Mouse (Mus musculus): ENCODE measurements around the gene Notch2.

The Notch2 gene

DNA sequence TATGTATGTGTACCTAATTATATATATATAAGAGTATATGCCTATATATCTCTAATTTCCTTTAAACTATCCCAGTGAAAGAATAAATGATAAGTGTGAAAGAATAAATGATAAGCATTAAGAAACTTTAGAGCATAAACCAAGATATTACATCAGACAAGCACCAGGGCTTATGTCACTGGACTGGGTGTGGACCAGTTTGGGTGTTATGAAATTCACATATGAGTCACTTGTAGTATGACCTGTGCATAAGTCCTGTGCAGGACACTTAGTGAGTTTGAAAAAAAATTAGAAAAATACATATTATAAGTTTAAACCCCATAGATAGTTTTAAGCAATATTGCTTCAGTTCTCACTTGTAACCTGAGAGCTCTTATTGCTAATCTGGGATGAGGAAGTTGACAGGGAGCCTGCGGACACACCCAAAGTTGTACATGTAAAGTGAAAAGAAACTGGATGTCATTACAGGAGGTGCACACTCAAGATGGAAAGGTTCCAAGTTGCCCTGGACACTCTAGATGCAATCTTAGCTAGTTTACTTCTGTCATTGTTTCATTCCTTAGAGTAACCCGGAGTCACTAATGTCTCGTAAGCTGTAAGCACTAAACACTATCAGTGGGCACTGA, 19.3 kb upstream of the Notch2 start:
- DNase-seq (ENCODE audit: low read depth, low spot score): no peak

DNA sequence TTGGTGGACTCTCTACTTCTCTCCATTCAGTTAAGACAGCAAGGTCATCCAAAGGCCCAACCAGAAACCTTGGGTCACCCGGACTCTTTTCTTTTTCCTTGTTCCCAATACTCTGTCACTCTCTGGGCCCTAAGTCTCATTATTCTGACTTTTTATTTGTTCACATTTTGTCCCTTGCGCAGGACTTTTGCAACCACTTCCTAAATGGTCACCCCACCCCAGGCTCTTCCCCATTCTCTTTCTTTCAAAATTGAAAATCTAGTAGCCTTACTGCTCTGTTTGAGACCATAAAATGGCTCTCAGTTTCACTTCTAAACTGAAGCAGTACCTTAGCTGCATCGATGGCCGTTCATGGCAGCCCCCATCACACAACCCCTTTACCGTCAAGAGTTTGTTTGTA, 18.5 kb upstream of the Notch2 start:
- no peak for DNase-seq (ENCODE audit: low read depth, low spot score)

DNA sequence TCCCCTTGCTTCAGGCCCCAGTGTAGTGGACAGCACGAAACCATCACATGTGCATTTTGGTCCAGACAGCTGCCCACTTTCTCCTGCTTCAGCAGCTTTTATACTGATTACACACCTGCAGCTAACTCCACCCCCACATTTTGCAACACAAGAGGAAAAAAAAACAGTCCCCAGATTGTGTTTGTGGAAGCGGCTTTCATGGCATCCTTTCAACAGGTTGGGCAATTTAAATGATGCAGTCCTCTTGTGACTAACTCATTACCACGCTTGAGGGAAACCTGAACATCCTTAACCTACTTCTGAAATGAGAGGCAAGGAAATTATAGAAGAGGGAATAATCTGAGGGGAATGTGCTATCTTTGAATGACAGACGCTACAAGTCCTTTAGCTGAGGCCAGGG, 15.0 kb upstream of the Notch2 start:
- no peak for DNase-seq (ENCODE audit: low read depth, low spot score)

DNA sequence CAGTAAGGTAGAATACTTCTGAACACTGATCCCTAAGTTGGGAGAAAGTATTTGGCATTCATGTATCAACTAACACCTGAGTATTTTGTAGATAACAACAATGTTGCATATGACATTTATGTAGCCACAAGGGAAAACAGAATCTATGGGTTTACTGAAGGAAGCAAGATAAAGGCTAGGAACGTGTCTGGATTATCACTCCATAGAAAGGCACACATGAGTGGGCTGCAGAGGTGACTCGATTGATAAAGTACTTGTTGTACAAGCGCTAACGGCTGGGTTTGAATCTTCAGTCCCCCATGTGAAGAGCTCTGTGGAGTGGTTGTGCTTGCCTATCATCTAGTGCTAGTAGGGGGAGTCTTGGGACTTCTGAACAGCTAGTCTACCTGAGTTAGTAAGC, 9.8 kb upstream of the Notch2 start:
- DNase-seq (ENCODE audit: low read depth, low spot score): no peak

DNA sequence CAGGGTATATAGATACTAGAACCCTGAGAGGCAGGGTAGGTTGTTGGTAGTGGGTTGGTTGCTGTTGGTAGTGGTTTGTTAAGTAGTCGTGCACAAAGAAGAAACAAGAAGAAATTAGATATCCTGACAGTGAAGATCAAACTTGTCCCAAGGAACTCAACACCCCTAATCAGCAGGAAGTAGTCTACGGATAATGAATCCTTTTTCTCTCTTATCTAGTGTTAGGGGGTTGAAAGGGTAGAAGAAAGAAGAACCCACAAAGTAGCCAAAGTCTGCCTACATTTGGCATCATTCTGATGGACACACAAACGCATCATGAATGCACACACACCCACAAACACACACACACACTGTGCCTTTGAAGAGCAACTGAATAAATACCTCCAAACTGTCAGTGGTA, 9.1 kb upstream of the Notch2 start:
- DNase-seq (ENCODE audit: low read depth, low spot score): no peak

DNA sequence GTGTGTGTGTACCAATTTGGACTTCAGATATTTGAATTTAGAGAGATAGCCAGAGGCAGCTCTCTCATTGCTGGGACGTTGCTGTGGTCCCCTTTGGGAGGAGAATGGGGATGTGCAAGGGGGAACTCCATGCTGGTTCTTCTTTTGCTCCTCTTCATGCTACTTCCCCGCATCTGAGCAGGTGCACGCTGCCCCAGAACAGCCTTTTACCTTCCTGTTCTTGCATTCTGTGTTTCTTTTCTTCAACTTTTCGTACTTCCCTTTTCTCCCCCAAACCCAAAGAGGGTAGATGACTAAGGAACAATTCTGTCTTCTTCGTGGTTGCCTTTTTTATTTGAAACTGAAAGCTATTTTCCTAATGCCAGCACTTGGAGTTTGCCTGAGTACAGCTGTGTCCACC, 8.0 kb upstream of the Notch2 start:
- DNase-seq (ENCODE audit: low read depth, low spot score): no peak

DNA sequence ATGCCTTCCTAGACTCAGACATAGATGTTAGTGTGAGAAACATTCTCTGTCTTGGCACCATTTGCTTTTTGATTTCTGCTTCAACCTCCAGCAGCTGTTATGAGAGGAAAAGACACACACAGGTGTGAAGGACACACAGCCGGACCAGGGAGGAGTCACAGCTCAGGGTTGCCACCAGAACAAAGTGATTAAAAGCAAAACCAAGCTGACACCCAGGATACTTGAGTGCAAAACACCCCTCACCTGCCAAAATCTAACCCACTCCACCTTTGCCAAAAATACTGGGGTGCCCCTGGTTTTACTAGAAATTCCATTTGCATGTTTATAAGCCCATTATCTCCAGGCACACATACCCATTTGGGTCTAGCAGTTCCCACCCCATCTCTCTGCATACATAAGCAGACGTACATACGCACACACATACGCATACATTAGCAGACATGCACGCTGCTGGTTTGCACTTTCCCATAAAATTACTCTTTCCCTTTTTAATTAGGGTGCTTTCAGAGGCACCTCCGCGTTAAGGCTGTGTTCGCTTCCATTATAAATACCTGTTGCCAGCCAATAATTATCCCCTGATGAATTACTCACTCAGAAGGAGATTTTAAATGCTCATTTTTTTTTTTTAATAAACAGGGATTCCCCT, 7.2 kb upstream of the Notch2 start:
- no peak for DNase-seq (ENCODE audit: low read depth, low spot score)

DNA sequence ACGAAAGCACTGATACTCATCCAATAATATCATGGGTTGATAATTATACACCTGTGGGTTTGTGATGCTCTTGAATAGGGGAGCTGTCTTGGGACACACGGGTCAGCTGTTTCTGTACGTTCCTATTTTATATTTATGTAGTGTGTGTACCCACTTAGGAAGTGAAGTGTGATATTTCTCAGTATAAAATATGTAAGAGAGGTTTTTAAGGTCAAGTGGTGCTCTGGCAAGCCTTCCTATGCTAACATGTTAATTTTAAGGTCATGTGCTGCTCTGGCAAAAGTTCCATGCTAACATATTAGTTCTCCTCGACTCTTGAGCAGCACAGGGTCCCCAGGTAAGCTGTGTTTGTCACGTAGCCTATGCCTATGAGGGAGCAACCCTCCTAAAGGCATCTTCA, 6.4 kb upstream of the Notch2 start:
- no peak for DNase-seq (ENCODE audit: low read depth, low spot score)

DNA sequence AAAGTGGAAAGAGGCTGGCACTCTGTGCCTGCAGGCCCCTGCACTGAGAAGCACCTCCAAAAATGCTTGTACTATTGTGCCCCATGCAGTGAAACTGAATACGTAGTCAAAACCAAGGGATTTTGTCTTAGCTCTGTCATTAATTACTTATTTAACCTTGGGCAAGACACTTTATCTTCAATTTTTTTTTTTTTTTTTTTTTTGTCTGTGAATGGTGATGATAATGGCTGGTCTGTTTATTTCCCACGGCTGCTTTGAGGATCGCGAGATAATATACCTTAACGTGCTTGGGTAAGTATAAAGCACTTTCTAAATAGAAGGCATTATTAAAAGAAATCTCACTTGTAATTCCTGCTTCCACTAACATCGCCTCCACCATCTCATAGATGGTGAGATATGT, 5.2 kb upstream of the Notch2 start:
- no peak for DNase-seq (ENCODE audit: low read depth, low spot score)

DNA sequence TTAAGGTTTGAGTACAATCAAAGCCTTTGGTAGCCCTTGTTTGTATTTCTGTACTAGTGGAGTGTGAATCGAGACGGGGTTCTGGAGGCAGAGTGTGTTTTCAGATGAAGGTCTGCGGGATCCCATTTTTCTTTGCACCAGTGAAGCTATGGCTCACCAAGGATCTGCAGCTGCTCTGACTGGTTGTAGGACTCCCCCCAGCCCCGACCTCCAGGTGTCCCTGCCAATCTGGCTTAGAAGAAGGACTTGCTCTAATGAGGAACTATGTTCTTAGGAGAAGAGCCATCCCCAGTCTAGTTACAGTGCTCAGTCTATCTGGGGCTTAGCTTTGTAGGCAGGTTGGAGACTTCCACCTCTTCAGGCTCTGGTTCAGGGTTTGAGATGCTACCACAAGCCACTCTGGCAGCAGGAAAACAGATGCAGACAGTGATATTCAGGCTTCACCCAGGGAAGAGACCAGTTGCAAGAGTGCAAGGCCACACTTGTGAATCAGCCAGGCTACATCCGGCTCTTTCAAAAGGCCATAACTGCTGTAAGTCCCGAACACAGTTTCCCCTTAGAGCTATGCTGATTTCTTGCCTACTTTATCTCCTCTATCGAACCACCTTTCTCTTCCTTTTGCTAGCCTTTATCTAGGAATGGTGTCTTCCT, 4.0 kb upstream of the Notch2 start:
- no peak for DNase-seq (ENCODE audit: low read depth, low spot score)

DNA sequence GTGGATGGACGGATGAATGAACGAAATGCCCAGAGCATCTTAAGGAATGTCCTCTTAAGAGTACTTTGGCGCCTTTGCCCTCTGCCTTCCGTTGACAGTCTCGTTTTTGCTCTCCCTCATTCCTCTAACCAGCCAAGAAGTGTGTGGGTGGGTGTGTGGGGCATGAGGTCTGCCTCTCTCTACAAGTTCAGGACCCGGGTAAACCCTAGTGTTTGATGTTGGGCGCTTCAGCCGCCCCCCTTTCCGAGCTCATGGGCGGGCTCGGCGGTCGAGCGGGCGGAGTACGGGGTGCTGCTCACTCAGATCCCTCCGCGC, 284 bp upstream of the Notch2 start:
- DNase-seq (ENCODE audit: low read depth, low spot score): peak; percentile 7

DNA sequence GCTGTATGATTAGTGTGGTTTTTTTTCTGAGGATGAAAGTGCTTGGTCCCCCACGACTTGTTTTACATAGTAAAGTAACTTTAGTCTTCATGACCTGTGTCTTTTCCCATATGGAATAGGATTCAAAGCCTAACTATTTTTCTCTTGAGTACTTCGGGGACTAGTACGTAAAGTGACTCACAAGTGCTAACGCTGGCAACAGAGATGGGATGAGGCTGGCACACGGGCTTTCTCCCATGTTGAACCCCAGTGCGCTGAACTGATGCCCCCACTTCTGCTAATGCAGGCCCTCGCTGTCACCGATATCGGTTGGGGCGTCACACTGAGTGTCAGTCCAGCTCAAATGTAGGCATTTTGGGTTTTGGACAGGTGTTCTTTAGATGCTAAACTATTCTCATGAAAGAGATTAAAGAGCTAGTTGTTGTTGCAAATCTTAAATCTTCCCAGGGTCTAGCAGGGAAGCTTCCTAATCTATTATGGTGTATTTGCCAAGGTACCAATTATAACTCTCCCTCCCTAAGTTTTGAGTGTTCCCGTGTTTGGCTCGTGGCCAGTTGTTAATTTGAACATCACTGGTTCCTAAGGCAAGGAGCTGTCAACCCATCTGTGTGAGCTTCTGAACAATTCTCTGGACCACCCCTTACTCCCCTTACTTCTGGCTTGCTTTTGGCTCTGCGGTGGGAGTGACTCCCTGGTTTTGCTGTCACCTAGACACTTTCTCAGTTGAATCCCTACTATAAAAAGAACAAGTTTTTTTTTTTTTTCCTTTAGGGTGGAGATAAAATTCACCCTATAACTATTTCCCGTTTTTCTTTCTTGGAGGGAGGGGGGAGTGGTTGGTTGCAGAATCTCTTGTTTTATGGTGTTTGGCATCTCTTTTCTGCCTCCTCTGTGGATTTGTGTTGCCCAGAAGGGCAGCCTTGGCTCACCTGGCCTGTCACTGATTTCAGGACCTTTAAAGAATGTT, 2.2 kb downstream of the Notch2 start:
- DNase-seq (ENCODE audit: low read depth, low spot score): no peak

DNA sequence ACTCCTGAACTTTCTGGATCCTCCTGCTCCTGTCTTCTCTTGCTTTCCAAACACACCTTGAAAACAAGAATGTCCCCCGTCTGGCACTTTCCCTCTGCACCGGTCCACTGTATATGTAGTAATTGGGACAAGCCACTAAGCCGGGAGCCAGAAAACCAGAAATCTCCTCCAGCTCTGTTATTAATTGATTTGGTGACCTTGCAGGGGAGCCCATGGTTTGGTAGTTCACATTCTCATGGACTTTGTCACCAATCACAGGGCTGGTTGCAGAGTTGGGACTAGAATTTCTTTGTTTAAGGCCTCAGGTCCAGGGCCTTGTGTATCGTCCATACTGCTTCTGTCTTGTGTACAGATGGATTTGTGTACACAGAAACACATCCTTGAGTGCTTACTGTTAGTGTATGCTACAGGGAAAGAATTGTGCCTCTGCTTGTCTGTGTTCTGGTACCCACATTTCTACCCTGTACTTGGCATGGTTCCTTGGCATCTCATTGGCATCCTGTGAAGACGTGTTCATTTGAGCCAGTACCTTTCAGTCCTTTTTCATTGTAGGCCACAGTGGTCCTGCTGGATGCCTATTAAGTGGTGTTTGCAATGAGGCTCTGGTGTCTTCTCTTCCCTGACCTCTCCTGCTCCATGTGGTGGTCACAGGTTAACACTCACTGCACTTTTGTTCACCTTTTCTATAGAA, 3.7 kb downstream of the Notch2 start:
- DNase-seq (ENCODE audit: low read depth, low spot score): no peak

DNA sequence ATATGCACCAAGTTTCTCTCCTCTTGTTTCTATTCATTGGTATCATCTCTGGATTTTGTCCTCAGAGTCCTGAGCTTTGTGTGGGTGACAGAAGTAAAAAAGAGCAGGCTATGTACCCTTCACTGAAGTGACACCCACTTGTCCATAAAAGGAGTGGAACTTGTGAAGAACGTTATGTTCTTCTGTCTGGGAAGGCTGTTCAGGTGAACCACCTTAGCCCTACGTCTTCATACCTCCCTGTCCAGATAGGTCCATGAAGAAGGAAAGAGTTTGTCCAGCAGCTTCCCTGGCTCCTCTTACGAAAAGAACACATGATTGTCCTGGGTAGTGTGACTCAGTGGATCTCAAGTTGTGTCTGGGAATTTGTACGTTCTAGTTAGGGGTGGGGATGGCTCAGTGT, 4.9 kb downstream of the Notch2 start:
- no peak for DNase-seq (ENCODE audit: low read depth, low spot score)

DNA sequence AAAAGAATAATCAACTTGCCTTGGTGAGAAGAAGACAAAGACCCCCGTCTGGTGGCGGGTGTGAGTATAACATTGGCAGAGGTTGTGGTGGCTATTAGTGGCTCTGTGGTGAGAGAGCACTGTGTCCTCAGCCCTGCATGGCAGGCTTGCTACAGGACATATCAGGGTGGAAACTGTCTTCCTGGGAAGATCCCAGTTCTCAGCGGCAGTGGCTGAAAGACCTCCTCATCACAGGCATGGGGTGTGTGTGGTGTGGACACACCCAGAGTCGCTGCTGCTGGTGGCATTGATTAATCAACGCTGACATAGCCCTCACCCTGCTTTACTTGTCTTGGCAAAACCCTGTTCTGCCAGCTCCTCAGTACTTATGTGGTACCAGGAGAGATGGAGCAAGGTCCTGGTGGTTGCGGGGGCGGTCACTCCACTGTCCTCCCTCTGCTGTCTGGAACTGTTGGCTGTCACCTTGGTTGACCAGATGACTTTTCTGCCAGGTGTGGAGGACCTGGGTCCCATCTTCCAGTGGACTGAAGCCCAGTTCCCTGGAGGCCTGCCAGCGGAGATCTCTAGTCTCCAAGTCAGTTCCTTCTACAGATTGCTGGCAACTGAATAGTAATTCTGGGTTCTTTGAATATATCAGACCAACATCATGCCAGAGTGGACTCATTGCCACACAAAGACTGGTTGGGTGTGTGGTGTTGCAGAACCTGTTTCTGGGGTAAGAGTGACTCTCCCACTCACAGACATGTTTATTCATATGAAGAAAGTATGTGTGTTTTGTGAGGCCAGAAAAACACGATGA, 7.3 kb downstream of the Notch2 start:
- no peak for DNase-seq (ENCODE audit: low read depth, low spot score)

DNA sequence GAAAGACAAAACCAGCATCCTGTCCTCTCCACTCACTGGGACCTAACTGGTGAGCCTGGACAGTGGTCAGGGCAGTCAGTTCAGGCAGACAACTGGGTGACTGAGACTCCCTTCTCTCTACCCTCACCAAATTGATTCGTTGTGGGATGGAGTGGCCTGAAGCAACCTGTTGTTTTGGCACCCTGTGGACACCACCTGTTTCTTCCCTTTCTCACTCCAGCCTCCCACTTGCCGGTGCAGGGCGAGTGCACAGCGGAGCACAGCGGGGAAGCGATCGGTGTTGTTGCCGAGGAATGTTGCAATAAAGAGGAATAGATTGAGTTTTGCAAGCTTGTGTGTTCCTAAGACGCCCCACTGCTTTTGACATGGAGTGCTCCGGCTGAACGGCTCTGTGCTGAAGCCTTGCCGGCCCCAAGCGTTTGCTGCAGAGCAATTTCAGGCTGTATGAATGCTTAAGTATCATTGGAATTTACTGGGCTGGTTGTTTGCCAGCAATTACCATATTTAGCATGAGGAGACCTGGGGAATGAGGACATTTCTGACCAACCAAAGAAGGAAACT, 11.0 kb downstream of the Notch2 start:
- DNase-seq (ENCODE audit: low read depth, low spot score): peak; percentile 48

DNA sequence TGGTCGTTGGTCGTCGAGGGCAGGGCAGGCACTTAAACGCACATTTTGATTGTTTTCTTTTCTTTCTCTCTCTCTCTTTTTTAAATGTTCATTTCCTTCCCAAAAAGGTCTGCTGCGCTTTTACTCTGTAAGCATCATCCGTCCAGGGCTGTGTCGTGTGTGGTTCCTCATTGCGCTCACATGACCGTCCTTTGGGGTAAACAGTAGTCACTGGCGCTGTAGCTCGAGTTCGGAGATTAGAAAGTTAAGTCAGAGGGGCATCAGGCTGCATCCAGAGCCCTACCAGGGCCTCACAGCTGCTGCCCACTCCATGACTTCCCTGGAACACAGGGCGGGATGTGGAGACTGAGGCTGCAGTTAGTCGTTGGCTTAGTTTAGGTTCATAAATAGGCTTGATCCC, 12.2 kb downstream of the Notch2 start:
- no peak for DNase-seq (ENCODE audit: low read depth, low spot score)

DNA sequence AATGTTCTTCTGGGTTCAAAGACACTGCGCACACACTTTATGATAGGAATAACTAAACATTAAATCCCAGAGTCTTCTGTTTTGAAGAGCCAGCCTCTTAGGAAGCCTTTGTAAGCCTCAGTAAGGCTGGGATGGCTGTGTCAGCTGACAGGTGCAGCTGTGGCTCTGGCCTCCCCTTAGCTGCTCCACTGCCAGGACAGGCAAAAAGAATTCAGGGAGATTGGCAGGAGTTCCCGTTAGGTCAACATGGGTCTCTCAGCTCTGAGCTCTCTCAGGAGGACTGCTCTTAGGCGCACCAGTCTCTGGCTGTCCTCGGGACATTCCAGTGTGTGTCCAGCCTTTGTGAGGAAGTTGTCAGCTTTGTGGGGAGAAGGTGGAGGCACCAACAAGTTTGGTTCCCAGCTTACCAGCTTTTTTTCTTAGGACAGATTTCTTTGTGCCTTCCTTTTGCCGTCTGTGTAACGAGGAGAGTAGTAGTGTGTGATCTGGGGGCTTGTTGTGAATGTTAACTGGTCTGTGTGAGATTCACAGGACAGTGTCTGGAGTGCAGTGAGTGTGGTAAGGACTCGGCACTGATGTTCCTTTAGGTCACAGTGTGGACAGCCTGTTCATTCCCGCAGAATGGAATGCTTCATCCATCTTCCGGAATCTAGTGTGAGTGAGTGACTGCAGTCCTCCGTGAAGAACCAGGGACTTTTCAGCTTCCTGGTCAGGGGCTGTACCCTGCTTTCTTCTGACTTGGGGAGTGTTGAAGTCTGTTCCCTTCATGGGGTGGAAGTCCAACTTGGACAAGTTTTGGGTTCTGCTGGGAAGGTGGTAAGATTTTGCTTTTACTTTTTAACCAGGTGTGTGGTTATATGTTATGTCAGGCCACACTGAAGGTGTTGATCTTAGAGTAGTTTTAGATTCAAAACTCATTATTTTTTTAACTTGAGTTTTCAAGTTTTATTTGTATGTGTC, 12.9 kb downstream of the Notch2 start:
- no peak for DNase-seq (ENCODE audit: low read depth, low spot score)

DNA sequence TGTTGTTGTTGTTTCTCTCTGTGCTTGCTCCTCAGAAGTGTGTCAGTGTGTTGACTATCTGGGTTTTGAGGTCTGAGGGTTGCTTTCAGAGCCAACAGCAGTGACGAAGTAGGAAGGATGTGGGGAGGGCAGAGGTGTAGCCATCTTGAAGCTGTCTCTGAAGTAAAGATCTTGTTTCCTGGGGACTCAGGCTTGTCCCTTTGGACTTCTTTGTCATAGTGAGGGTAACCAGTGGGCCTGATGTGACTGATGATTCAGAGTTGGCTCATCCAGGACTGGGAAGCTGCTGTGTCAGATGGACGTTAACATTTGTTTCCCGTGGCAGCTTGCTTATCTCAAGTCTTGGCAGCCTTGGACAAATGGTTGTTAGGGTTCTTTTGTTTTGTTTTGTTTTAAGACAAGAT, 14.0 kb downstream of the Notch2 start:
- no peak for DNase-seq (ENCODE audit: low read depth, low spot score)
